Mouse (Mus musculus): ENCODE data around the gene Wnt10b. TPM values are rescaled to one million over a fixed set of nuclear protein-coding genes. Genes with fewer than 3 reads are reported as not detected.

Wnt10b gene
- total and polyA plus RNA-seq, 2 experiments from 2014 or later = 1.4 TPM; not detected in 1

- Histone ChIP-seq H3K27ac (no peak overlapping the region), H3K4me2 (ENCODE audit: low read depth, low read length) (peak overlapping the region; percentile 39), H3K4me1 (ENCODE audit: insufficient read depth, low read length) (peaks cover 12% of the 10 kb centered on the region; the same call in 1 of the 2 replicates), H3K9me3 (ENCODE audit: low read length) (no peaks in the 10 kb centered on the region), H3K27me3 (ENCODE audit: insufficient read depth, low read length) (peaks cover 66% of the 10 kb centered on the region), H3K9ac (replicated peaks; ENCODE audit: low read length) (no peak overlapping the region), H3K4me3 (ENCODE audit: low read length) (peak overlapping the region; percentile 21), H3K36me3 (ENCODE audit: insufficient read depth, low read length) (no peaks in the 10 kb centered on the region)
- WGBS = 3% methylated on average over 59 of the region's 62 CpGs
- ATAC-seq (peak; percentile 29; the same call in 1 of the 2 replicates), DNase-seq (ENCODE audit: low spot score) (peak; percentile 50)
- no peak for TF ChIP-seq CTCF (IDR thresholded peaks at IDR 0.05; ENCODE audit: low read depth)
Measured at GRCm38 (mm10) chr15:98776280-98777004, 1.5 kb downstream of the Wnt10b start.

- no peaks in the 10 kb centered on the region for H3K36me3 ChIP-seq (ENCODE audit: insufficient read depth, low read length)
- no peak for ATAC-seq
- TF ChIP-seq CTCF (IDR thresholded peaks at IDR 0.05; ENCODE audit: low read depth) = no peak
- H3K4me3 ChIP-seq (ENCODE audit: low read length) = no peak overlapping the region
- no peak for DNase-seq (ENCODE audit: low spot score)
- H3K4me2 ChIP-seq (ENCODE audit: low read depth, low read length) = no peak overlapping the region
- no peak overlapping the region for H3K27ac ChIP-seq
- H3K9ac ChIP-seq (replicated peaks; ENCODE audit: low read length) = no peak overlapping the region
- H3K4me1 ChIP-seq (ENCODE audit: insufficient read depth, low read length) = peaks cover 12% of the 10 kb centered on the region; the same call in 1 of the 2 replicates
- peaks cover 61% of the 10 kb centered on the region for H3K27me3 ChIP-seq (ENCODE audit: insufficient read depth, low read length)
- 7% methylated on average over 5 of the region's 5 CpGs for WGBS
- H3K9me3 ChIP-seq (ENCODE audit: low read length) = no peaks in the 10 kb centered on the region
Measured at GRCm38 (mm10) chr15:98775533-98775932, 2.4 kb downstream of the Wnt10b start.

GRCm38 (mm10) chr15:98774096-98774495 lies 3.9 kb downstream of the Wnt10b start:
- no peak for TF ChIP-seq CTCF (IDR thresholded peaks at IDR 0.05; ENCODE audit: low read depth)
- no peaks in the 10 kb centered on the region for H3K36me3 ChIP-seq (ENCODE audit: insufficient read depth, low read length)
- DNase-seq (ENCODE audit: low spot score) (no peak), ATAC-seq (no peak)
- H3K4me3 ChIP-seq (ENCODE audit: low read length) = no peak overlapping the region
- H3K4me1 ChIP-seq (ENCODE audit: insufficient read depth, low read length) = peaks cover 12% of the 10 kb centered on the region; the same call in 1 of the 2 replicates
- H3K9ac ChIP-seq (replicated peaks; ENCODE audit: low read length) = no peak overlapping the region
- H3K9me3 ChIP-seq (ENCODE audit: low read length) = no peaks in the 10 kb centered on the region
- peaks cover 55% of the 10 kb centered on the region for H3K27me3 ChIP-seq (ENCODE audit: insufficient read depth, low read length)
- no peak overlapping the region for H3K4me2 ChIP-seq (ENCODE audit: low read depth, low read length)
- 15% methylated on average over 15 of the region's 15 CpGs for WGBS
- H3K27ac ChIP-seq = no peak overlapping the region

GRCm38 (mm10) chr15:98772511-98773211 lies 5.3 kb downstream of the Wnt10b start:
- Histone ChIP-seq H3K9me3 (ENCODE audit: low read length) (no peaks in the 10 kb centered on the region), H3K4me2 (ENCODE audit: low read depth, low read length) (peak overlapping the region; percentile 56), H3K4me3 (ENCODE audit: low read length) (peak overlapping the region; percentile 28), H3K27me3 (ENCODE audit: insufficient read depth, low read length) (peaks cover 48% of the 10 kb centered on the region), H3K9ac (replicated peaks; ENCODE audit: low read length) (no peak overlapping the region), H3K4me1 (ENCODE audit: insufficient read depth, low read length) (peaks cover 8% of the 10 kb centered on the region; the same call in 1 of the 2 replicates), H3K36me3 (ENCODE audit: insufficient read depth, low read length) (no peaks in the 10 kb centered on the region), H3K27ac (no peak overlapping the region)
- WGBS = 3% methylated on average over 36 of the region's 36 CpGs
- DNase-seq (ENCODE audit: low spot score) = peak; percentile 15
- no peak for TF ChIP-seq CTCF (IDR thresholded peaks at IDR 0.05; ENCODE audit: low read depth)
- no peak for ATAC-seq

- no peak overlapping the region for H3K9ac ChIP-seq (replicated peaks; ENCODE audit: low read length)
Measured at GRCm38 (mm10) chr15:98771813-98772425, 6.0 kb downstream of the Wnt10b start.

GRCm38 (mm10) chr15:98768259-98768658 lies 9.7 kb downstream of the Wnt10b start:
- Histone ChIP-seq H3K4me3 (ENCODE audit: low read length) (no peak overlapping the region), H3K9ac (replicated peaks; ENCODE audit: low read length) (no peak overlapping the region), H3K9me3 (ENCODE audit: low read length) (no peaks in the 10 kb centered on the region), H3K4me1 (ENCODE audit: insufficient read depth, low read length) (peaks cover 8% of the 10 kb centered on the region; the same call in 1 of the 2 replicates), H3K27ac (no peak overlapping the region), H3K27me3 (ENCODE audit: insufficient read depth, low read length) (peaks cover 15% of the 10 kb centered on the region; the same call in 1 of the 2 replicates), H3K4me2 (ENCODE audit: low read depth, low read length) (no peak overlapping the region), H3K36me3 (ENCODE audit: insufficient read depth, low read length) (no peaks in the 10 kb centered on the region)
- TF ChIP-seq CTCF (IDR thresholded peaks at IDR 0.05; ENCODE audit: low read depth) = no peak
- WGBS = 14% methylated on average over 5 of the region's 5 CpGs
- DNase-seq (ENCODE audit: low spot score) = no peak
- no peak for ATAC-seq

More at GRCm38 (mm10) chr15:98771813-98772425, 6.0 kb downstream of the Wnt10b start:
- DNase-seq (ENCODE audit: low spot score) = no peak
- Histone ChIP-seq H3K4me3 (ENCODE audit: low read length) (peak overlapping the region; percentile 28), H3K4me2 (ENCODE audit: low read depth, low read length) (peak overlapping the region; percentile 56), H3K9me3 (ENCODE audit: low read length) (no peaks in the 10 kb centered on the region), H3K27ac (no peak overlapping the region), H3K4me1 (ENCODE audit: insufficient read depth, low read length) (peaks cover 8% of the 10 kb centered on the region; the same call in 1 of the 2 replicates), H3K36me3 (ENCODE audit: insufficient read depth, low read length) (no peaks in the 10 kb centered on the region), H3K27me3 (ENCODE audit: insufficient read depth, low read length) (peaks cover 41% of the 10 kb centered on the region)
- TF ChIP-seq CTCF (IDR thresholded peaks at IDR 0.05; ENCODE audit: low read depth) = no peak
- ATAC-seq = no peak
- WGBS = 11% methylated on average over 12 of the region's 12 CpGs

All from hindbrain, postnatal 0 days (tissue).